Mouse (Mus musculus) MEL (cell line): Measurements from ENCODE around the gene Olfr1180.

Source experiments
- CHD2 ChIP-seq: IDR thresholded peaks from 2 replicates; pipeline ENCODE4 v1.6.1; 2011; ENCODE audit warnings: low read length, improper control_type of control experiment
- ELF1 ChIP-seq: IDR thresholded peaks from 2 replicates; pipeline ENCODE4 v1.6.1; 2014; ENCODE audit warnings: low read depth, mild to moderate bottlenecking, inconsistent platforms, low read length, improper control_type of control experiment, moderate library complexity
- HCFC1 ChIP-seq: IDR thresholded peaks from 2 replicates; pipeline ENCODE4 v1.6.1; 2012; ENCODE audit warnings: low read depth, mild to moderate bottlenecking, inconsistent platforms, low read length, improper control_type of control experiment, moderate library complexity
- JUND ChIP-seq: IDR thresholded peaks from 2 replicates; pipeline ENCODE4 v1.6.1; 2011; ENCODE audit warnings: low read depth, mild to moderate bottlenecking, improper control_type of control experiment, low read length
- MXI1 ChIP-seq: IDR thresholded peaks from 2 replicates; pipeline ENCODE4 v1.6.1; 2011; ENCODE audit warnings: mild to moderate bottlenecking, low read depth, low read length, improper control_type of control experiment
- POLR2A ChIP-seq, 2 experiments: IDR thresholded peaks; 2 replicates each; pipeline ENCODE4 v1.6.1; 2011 to 2012; ENCODE audit warnings: low read length in 2 of 2, mild to moderate bottlenecking in 2 of 2, control low read depth in 1 of 2, improper control_type of control experiment in 1 of 2, low read depth in 1 of 2, moderate library complexity in 1 of 2; ENCODE audit not compliant: control insufficient read depth in 1 of 2, insufficient read depth in 1 of 2, poor library complexity in 1 of 2
- RCOR1 ChIP-seq: IDR thresholded peaks from 2 replicates; pipeline ENCODE4 v1.6.1; 2012; ENCODE audit warnings: low read depth, mild to moderate bottlenecking, inconsistent platforms, low read length, improper control_type of control experiment
- TBP ChIP-seq: IDR thresholded peaks from 2 replicates; pipeline ENCODE4 v1.8.0; 2011; ENCODE audit warnings: low read depth, low read length, improper control_type of control experiment
- ZNF384 ChIP-seq: IDR thresholded peaks from 2 replicates; pipeline ENCODE4 v1.6.1; 2012; ENCODE audit warnings: low read depth, mild to moderate bottlenecking, inconsistent platforms, low read length, improper control_type of control experiment

DNA sequence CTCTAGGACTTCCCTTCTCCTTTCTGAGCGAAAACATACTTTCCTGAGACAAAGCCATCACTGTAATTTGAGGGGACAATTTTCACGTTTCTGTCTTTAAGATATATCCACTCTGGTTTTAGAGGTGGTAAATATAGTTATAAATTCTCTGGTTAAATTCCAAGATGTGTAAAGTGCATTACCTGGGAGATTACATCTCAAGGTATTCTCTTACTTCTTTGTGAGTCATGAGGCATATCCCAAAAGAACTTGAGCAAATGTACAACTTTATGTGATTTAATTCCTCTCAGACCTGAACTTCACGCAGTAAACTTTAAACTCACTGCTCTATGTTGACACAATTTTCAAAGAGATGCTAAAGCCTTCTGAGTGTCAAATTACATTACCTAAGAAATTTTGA, 12.6 kb downstream of the Olfr1180 start, which contains the start of gene Olfr1179:
- TF ChIP-seq JUND (no peak), HCFC1 (no peak), ZNF384 (no peak), POLR2A (IDR thresholded peaks at IDR 0.05; ENCODE audit: control insufficient read depth in 1 of 2, insufficient read depth in 1 of 2, low read depth in 1 of 2, low read length in 2 of 2, poor library complexity in 1 of 2) (no peak), ELF1 (no peak), TBP (no peak), RCOR1 (no peak), MXI1 (no peak), CHD2 (no peak)
